Mouse (Mus musculus) bone marrow, adult 2 months (tissue): Measurements from ENCODE around the gene Cnot1. TPM values are rescaled to one million over a fixed set of nuclear protein-coding genes. Genes with fewer than 3 reads are reported as not detected.
A peak's percentile ranks its signal among the peaks of the same experiment; 100 is the strongest.

Experiments
- H3K27ac ChIP-seq: fragments of 200-500 bp; 2 replicates; pipeline ENCODE4 v1.5.1; 2012; ENCODE audit warnings: low read depth, mild to moderate bottlenecking, control low read depth, inconsistent platforms, low read length; ENCODE audit not compliant: control insufficient read depth, poor library complexity, insufficient read depth
- H3K4me1 ChIP-seq: fragments of 200-500 bp; 2 replicates; pipeline ENCODE4 v1.6.1; 2011; ENCODE audit warnings: low read length; ENCODE audit not compliant: control insufficient read depth, insufficient read depth
- H3K4me3 ChIP-seq: fragments of 200-500 bp; replicated peaks from 2 replicates; pipeline ENCODE3; 2011; ENCODE audit warnings: mild to moderate bottlenecking, low read depth, low read length, control low read depth; ENCODE audit not compliant: control insufficient read depth
- CTCF ChIP-seq: fragments of 200-500 bp; IDR thresholded peaks from 2 replicates; pipeline ENCODE4 v1.5.1; 2011; ENCODE audit warnings: low read length, control low read depth; ENCODE audit not compliant: control insufficient read depth, insufficient read depth
- POLR2A ChIP-seq: fragments of 200-500 bp; IDR thresholded peaks from 2 replicates; pipeline ENCODE4 v1.6.1; 2011; ENCODE audit warnings: low read depth, mild to moderate bottlenecking, control low read depth, low read length, borderline replicate concordance; ENCODE audit not compliant: control insufficient read depth
- WGBS: fragments of 180-500 bp; shearing (Covaris S2); methylation state at CpG from one replicate; pipeline ENCODE4 v1.1.7; 2018; 5-methylcytosine and 5-hydroxymethylcytosine counted together
- polyA plus RNA-seq: library from polyadenylated mRNA; stranded (reverse); fragments of >200 nt; gene quantifications from 2 replicates; pipeline ENCODE4 v1.2.4, GENCODE M21; 2011; ENCODE audit warnings: low replicate concordance; ENCODE audit not compliant: missing spikeins, insufficient read depth, insufficient read length

The Cnot1 gene
- polyA plus RNA-seq, 1 experiment, result 56.3 TPM

GRCm38 (mm10) chr8:95822699-95823098, 15.4 kb upstream of the Cnot1 start:
- H3K4me1 ChIP-seq, result no peaks in the 10 kb centered on the region
- H3K4me3 ChIP-seq, result no peak overlapping the region
- 68% methylated on average over 3 of the region's 3 CpGs for WGBS
- no peak for TF ChIP-seq POLR2A
- no peak for TF ChIP-seq CTCF
- H3K27ac ChIP-seq, result no peak overlapping the region

GRCm38 (mm10) chr8:95822096-95822495, 14.8 kb upstream of the Cnot1 start:
- TF ChIP-seq CTCF, result no peak
- no peak for TF ChIP-seq POLR2A
- H3K27ac ChIP-seq, result no peak overlapping the region
- no peak overlapping the region for H3K4me3 ChIP-seq
- WGBS, result 76% methylated on average over 5 of the region's 5 CpGs
- H3K4me1 ChIP-seq, result no peaks in the 10 kb centered on the region

- WGBS, result 85% methylated on average over 6 of the region's 6 CpGs
- Histone ChIP-seq H3K4me1 (no peaks in the 10 kb centered on the region), H3K27ac (no peak overlapping the region), H3K4me3 (no peak overlapping the region)
- no peak for TF ChIP-seq CTCF
- TF ChIP-seq POLR2A, result no peak
Observed at GRCm38 (mm10) chr8:95821266-95821665, 14.0 kb upstream of the Cnot1 start.

GRCm38 (mm10) chr8:95818211-95818610, 10.9 kb upstream of the Cnot1 start:
- Histone ChIP-seq H3K4me3 (no peak overlapping the region), H3K4me1 (no peaks in the 10 kb centered on the region), H3K27ac (no peak overlapping the region)
- TF ChIP-seq CTCF (no peak), POLR2A (no peak)
- WGBS, result 73% methylated on average over 1 of the region's 1 CpGs

- WGBS, result 77% methylated on average over 3 of the region's 3 CpGs
Observed at GRCm38 (mm10) chr8:95817597-95817996, 10.3 kb upstream of the Cnot1 start.

GRCm38 (mm10) chr8:95816044-95816708, 8.9 kb upstream of the Cnot1 start:
- TF ChIP-seq CTCF (no peak), POLR2A (no peak)
- 83% methylated on average over 6 of the region's 6 CpGs for WGBS
- Histone ChIP-seq H3K27ac (no peak overlapping the region), H3K4me3 (no peak overlapping the region), H3K4me1 (no peaks in the 10 kb centered on the region)

More at GRCm38 (mm10) chr8:95817597-95817996, 10.3 kb upstream of the Cnot1 start:
- H3K4me1 ChIP-seq, result no peaks in the 10 kb centered on the region
- H3K27ac ChIP-seq, result no peak overlapping the region
- no peak overlapping the region for H3K4me3 ChIP-seq
- no peak for TF ChIP-seq POLR2A
- TF ChIP-seq CTCF, result no peak

GRCm38 (mm10) chr8:95810184-95810591, 2.9 kb upstream of the Cnot1 start:
- Histone ChIP-seq H3K27ac (no peak overlapping the region), H3K4me3 (no peak overlapping the region), H3K4me1 (no peaks in the 10 kb centered on the region; the same call in 1 of the 2 replicates)
- 17% methylated on average over 3 of the region's 3 CpGs for WGBS
- TF ChIP-seq POLR2A (no peak), CTCF (no peak)

- H3K4me1 ChIP-seq, result no peaks in the 10 kb centered on the region; the same call in 1 of the 2 replicates
- TF ChIP-seq CTCF (no peak), POLR2A (no peak)
- H3K27ac ChIP-seq, result no peak overlapping the region
- 78% methylated on average over 5 of the region's 5 CpGs for WGBS
- no peak overlapping the region for H3K4me3 ChIP-seq
Observed at GRCm38 (mm10) chr8:95809116-95809515, 1.9 kb upstream of the Cnot1 start.

GRCm38 (mm10) chr8:95808631-95809030, 1.4 kb upstream of the Cnot1 start:
- TF ChIP-seq POLR2A (no peak), CTCF (no peak)
- WGBS, result 82% methylated on average over 4 of the region's 4 CpGs

GRCm38 (mm10) chr8:95807861-95808260, 597 bp upstream of the Cnot1 start:
- Histone ChIP-seq H3K27ac (peak overlapping the region; percentile 92), H3K4me1 (no peaks in the 10 kb centered on the region; the same call in 1 of the 2 replicates), H3K4me3 (peak overlapping the region; percentile 79)
- WGBS, result under 1% methylated on average over 20 of the region's 20 CpGs
- TF ChIP-seq POLR2A (peak; percentile 45; the same call in 1 of the 2 replicates), CTCF (no peak)

More at GRCm38 (mm10) chr8:95808631-95809030, 1.4 kb upstream of the Cnot1 start:
- H3K4me3 ChIP-seq, result no peak overlapping the region
- no peak overlapping the region for H3K27ac ChIP-seq
- H3K4me1 ChIP-seq, result no peaks in the 10 kb centered on the region; the same call in 1 of the 2 replicates
